Mouse (Mus musculus) lung, adult 18-20 months (tissue): Measurements from ENCODE around the gene Kdelr3.

Experiments
- DNase-seq, 2 experiments: peaks; one replicate each; pipeline ENCODE4 v3.0.0; 2022; ENCODE audit warnings: mixed read lengths in 2 of 2

Gene Kdelr3

GRCm38 (mm10) chr15:79576947-79577346, 60.7 kb downstream of the Kdelr3 start:
- DNase-seq = no peak
